Mouse (Mus musculus) bone marrow macrophage, adult 2 months (primary cell): ENCODE results near the gene AB124611.
"Not testable (repeated sequence)": the region's sequence is repeated elsewhere in the genome, so short reads cannot be mapped to it uniquely, and the experiment has no call there.

Experiments used
- CTCF ChIP-seq: IDR thresholded peaks from 2 replicates; pipeline ENCODE4 v1.5.1; 2012; ENCODE audit warnings: low read depth, mild to moderate bottlenecking, low read length, moderate library complexity
- POLR2A ChIP-seq: IDR thresholded peaks from 2 replicates; pipeline ENCODE4 v1.6.1; 2012; ENCODE audit warnings: mild to moderate bottlenecking, low read depth, low read length, borderline replicate concordance

DNA sequence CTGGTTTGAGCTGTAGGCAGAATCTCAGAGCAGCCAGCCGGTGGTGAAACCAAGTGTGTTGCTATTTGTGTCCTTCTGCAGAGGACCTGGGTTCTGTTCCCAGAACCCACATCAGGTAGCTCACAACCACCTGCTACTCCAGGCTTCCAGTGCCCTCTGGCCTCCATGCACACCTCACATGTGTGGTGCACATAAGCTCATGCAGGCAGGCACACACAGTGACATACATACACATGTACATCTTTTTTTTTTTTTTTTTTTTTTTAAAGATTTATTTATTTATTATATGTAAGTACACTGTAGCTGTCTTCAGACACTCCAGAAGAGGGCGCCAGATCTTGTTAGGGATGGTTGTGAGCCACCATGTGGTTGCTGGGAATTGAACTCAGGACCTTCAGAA lies 37.7 kb upstream of the AB124611 start:
- TF ChIP-seq CTCF, POLR2A: not testable (repeated sequence)
